Mouse (Mus musculus) liver, postnatal 0 days (tissue): Measurements from ENCODE around the gene Fto.

Source experiments
- CTCF ChIP-seq: sonication (generic); IDR thresholded peaks from 2 replicates; pipeline ENCODE4 v1.5.1; 2016; ENCODE audit warnings: antibody characterized with exemption, low read depth
- EP300 ChIP-seq: IDR thresholded peaks from 2 replicates; pipeline ENCODE4 v1.6.1; 2016; ENCODE audit warnings: antibody characterized with exemption, low read depth, mild to moderate bottlenecking

GRCm38 (mm10) chr8:91446008-91446407, 132.7 kb downstream of the Fto start:
- TF ChIP-seq CTCF = no peak
- TF ChIP-seq EP300 = no peak
